Mouse (Mus musculus) embryo, embryonic 11 days (tissue): ENCODE measurements at regions not wholly inside any gene's neighbourhood (a gene's known extent, or its start where the extent isn't known, plus 50 kb on each side); places are given as distances from the start of the nearest gene placed in this dataset.
"Not testable (repeated sequence)": the region's sequence is repeated elsewhere in the genome, so short reads cannot be mapped to it uniquely, and the experiment has no call there.

Source experiments
- DNase-seq: peaks from one replicate; pipeline ENCODE4 v3.0.0-alpha.2; 2015

DNA sequence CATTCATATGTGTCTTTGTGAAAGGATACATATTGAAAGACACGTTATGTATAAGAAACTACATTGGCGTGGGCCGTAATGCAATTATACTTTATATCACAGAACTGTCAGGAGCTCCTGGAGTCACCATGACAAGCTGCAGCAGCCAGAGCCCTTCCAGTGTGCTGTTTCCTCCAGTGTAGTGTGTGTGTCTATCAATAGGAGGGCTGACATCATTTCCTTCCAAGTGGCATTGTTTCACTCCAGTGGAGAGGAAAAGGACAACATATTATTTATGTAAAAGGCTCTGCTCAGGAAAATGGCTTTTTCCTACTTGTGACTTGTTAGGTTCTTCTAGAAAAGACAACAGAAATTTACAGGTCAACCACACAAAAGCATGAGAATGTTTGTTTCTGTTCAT lies 172.5 kb downstream of the Ankrd50 start:
- DNase-seq: no peak

DNA sequence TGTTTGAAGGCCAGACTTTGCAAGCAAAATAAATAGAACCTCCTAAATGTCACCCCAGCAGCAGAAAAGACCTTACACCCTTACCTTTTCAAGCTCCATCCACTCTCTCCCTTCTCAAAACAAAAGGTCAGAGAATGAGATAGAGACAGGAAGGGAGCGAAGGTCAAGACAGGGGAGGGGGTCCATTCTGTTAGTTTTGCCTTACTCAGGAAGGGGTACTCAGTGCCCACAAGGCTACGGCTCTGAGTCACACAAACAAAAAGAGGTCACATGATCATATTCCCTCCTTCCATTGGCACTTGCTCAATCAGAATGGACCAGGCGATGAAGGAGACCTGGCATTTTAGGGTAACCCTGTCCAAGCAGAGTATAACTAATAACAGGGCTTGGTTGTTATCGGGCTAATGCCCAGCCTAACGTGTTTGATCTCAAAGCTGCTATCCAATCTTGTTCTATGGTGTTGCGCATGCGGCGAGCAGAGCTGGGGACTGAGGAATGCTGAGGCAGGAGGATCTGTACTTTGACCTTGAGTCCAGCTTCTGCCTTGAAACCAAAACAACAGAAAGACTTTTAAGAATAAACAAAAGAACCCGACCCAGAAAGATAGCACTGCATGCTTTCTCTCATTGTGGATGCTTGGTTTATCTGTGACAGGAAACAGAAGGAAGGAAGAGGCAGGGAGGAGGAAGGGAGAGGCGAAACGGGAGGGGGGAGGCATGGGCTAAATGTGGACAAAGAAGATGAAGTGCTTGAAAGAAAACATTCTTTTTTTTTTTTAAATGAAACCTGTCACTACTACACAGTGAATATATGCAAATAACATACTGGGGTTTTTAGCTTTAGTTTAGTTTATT lies 184.5 kb downstream of the Ankrd50 start:
- DNase-seq: no peak

DNA sequence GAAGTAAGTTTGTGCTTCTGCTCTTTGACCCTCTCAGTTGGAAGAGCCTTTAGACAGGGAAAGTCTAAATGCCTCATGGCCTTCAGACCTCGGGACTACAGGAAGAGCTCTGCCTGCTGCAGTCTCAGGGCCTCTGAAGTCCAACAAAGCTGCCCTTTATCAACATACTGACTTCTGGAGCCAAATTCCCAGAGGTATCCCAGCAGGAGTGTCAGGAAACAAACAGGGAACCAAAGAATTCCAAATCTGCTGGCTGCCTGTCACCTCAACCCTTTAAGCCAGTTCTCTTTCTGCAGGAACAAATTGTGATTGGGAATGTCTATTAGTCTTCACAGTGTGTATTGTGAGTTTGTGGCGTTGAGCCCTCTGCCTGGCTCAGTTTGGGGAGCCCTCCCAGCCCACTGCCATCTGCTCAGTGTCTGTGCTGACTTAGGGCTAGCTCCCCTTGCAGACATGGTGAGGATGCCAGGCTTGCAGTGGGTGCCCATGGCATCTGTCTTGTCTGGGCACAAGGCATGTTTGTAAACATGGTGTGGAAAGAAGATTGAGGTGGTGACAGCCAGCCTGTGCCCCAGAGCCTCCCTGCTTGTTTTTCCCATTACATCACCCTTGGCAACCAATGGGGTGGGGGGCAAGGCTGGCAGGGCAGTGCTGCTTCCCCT lies 185.3 kb downstream of the Ankrd50 start:
- peak; percentile 39 for DNase-seq

DNA sequence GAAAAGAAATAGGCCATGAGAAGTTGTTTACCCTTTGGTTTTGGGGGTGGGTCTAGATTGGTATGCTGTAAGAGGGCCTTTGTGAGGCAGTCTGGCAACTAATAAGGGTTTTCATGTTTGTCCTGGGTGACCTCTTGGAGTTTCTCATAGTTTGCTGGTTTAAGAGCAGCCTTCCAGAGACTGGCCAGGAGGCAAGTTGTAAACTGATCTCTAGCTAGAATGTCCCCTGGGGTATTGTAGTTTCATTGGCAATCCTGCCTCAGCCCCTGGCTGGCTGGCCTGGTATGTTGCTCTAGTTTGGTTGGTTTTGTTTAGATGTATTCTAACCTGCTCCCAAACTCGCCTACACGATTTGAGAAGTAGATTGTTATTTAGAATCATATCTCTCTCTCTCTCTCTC lies 187.1 kb downstream of the Ankrd50 start:
- no peak for DNase-seq

DNA sequence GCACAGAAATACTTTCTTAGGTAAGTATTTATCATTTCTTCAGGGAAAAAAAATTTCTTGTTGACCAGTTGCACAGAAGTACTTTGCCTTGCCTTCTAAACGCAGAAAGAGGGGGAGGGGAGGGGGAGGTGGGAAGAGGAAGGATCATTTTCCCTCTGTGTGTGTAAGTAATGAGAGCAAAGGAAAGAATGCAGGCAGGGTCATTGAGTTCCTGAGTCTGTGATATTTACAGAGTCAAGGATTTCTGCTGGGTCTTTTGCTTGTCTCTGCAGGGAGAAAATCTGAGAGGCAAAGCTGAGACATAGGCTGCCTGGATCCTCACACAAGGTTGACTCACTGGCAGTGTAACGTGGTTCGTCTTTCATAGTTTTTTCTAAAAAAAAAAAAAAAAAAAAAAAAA lies 195.6 kb downstream of the Ankrd50 start:
- peak; percentile 54 for DNase-seq

GRCm38 (mm10) chr3:38283687-38284124 lies 200.9 kb downstream of the Ankrd50 start:
- DNase-seq: no peak

DNA sequence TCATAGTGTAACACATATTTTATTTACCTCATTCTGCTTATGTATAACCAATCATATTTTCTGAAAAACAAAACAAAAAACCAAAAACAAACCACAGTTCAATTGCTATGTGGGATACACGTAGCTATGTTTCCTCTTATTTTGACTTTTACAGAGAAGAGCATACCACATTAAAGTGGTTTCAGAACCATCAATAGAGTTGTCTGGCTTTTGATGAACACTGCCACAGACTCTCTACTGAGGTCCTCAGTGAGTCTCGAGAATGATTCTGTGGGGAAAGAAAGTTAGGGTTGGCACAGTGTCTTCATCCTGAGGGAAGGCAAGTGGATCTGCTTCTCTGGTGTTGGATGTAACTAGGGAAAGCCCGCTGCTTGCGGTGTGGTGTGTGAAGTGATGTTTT lies 201.8 kb downstream of the Ankrd50 start:
- no peak for DNase-seq

DNA sequence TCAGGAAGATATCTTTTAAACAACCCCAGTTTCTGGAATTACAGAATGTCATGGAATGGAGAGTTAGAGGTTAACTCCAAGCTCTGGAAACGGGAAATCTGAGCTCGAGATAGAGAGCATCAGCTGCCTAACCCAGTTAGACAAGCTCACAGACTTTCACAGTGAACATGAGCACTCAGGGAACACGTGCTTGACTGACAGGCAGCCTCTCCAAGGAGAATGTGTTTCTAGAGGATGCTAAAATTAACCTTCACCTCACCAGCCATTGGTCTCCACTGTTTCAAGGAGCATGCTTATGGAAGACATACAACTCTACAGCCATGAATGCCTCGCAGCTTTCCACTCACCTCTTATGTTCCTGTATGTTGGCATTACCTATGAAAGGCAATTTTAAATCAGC lies 203.0 kb downstream of the Ankrd50 start:
- DNase-seq: no peak

DNA sequence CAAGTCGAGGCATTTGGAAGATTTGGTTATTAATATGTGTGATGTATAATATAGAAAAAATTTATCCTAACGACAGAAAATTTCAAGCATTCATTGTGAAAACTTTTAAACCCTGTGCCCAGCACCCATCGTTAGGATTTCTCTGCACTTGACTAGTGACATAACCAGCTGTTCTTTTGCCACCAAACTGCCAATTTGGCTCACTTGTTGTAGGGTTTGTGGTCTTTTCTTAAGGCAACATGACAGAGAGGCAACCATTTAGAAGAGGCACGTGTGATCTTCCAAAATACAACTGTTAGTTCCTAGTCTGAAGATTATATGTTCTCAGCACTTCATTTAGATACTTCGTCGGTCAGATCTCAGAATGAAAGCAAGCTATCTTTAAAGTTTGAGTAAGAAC lies 203.8 kb downstream of the Ankrd50 start:
- no peak for DNase-seq

- DNase-seq: no peak
These were observed 204.5 kb downstream of the Ankrd50 start for GRCm38 (mm10) chr3:38280105-38280504.

DNA sequence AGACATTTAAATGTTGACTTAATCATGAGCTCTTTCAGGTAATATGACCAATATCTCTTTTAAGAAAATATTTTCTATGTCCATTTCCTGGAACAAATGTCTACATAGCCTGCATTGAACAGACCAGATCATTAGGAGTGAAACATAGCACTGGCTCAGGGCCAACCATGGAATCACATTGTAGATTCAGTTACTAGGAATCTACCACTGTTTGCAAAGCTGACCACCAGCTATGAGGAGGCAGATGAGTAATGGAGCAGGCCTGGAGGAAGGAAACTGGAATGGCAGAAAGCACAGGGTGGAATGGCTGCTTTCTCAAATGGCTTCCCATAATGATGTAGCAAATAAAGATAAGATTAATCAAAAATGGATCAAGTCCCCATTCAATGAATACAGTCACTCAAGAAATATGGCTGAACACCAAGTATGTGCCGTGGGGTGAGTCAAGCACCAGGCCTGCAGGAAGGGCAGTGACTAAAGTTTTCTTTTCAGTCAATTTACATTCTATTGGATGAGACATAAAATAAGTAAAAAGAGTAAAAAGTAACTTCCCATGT lies 207.6 kb downstream of the Ankrd50 start:
- DNase-seq: no peak

GRCm38 (mm10) chr3:38275321-38275720 lies 209.3 kb downstream of the Ankrd50 start:
- DNase-seq: peak; percentile 57

DNA sequence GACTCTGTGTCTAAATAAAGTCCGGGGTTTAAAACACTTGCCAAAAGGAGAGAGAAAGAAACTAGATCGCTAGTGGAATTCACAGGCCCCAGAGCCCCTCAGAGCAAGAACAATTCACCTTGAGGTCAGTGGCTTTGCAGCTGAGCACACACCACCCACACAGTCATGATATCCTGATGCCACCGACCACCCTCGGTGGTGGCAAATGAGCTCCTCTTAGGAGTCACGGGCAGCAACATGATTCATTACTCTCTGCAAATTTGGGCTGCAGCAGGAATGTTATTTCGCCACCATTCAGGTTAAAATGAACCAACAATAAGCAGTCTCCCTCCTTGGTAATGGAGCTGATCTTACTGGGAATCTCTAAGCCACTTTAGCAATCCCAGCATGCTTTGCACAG lies 213.9 kb downstream of the Ankrd50 start:
- DNase-seq: no peak

GRCm38 (mm10) chr3:38268226-38268625 lies 216.4 kb downstream of the Ankrd50 start:
- no peak for DNase-seq

DNA sequence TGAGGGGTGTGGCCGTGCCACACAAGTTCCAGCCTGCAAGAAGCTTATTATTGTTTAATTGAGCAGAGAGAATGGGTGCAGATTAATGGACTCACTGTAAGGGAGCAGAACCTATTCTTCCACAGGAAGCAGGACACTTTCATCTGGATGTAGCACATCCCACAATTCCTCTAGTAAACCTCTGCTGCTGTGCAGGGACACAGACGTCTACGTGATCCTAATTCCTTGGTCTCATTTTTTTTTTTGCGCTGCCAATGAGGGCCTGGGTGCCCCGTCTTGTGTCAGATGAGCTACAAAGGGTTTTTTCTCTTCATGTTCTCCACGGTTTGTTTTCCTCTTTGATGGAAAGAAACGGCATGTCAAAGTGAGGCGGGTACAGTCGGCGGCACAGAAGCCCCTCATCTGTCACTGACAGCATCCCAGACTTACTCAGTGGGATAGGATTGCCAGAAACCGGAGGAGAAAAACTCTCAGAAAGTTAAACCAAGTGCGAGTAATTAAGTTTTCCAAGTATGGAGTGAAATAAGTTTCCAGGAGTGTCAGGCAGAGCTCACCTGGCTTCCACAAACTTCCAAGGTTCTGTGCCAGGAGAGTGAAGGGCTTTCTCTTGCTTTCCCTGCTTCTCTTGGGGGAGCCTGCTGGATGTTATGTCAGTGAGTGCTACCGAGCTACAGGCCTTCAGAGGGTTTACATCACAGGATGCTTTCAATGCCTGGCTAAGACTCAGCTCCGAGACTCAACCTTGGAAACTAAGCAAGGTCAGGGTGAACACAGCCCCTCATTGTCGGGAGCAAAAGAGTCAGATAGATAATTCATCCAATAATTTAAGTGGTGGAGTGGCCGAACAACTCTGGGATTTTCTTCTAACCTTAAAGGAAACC lies 221.1 kb downstream of the Ankrd50 start:
- peak; percentile 41 for DNase-seq

DNA sequence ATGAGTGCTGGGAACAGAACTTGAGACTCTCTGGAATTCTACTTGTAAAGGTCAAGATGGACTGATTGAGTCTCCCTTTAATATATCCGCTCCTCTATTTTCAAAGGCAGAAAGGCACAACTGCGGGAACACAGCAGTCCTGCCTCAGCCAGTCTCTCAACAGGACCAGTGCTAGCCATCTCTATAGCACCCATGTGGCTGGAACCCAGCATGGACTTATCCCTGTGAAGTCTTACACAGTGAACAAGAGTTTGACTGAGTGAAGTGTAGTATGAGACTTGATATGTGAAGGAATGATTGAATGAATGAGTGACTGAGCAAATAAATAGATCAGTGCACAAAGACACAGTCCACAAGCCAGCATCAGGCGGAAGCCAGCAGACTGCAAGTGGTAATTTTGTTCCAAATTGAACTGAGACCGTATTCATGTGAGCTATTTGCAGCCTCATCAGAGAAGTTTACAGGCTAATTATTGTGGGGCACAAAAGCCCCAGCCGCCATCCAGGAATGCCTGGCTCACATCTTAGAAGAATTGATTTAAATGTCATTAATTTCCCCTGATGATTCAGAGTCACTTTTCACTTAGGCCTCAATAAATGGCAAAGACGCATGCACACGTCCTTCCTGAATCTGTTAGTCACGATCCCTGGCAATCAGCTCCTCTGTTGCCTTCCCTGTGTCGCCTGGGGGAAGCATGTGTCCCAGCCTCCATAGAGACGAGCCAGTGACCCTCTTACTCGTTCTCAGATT lies 223.1 kb downstream of the Ankrd50 start:
- no peak for DNase-seq

DNA sequence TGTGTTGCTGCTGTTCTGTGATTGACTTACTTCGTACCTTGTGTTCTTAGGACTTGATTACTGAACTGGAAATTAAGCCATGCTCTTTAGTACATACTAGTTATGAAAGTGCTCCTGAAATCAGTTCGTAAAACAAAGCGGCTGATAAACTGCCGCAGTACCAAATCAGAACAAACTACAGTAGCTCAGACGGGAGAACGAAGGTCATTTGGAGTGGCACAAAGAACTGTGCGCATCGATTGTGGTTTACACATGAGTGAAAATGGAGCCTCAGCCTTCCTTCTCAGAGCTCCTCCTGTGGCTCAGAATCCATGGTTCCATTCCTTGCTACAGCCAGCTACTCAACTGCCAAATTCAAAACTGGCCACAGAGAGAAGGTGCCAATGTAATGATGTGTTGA lies 225.4 kb downstream of the Ankrd50 start:
- not testable (repeated sequence) for DNase-seq

- DNase-seq: no peak
These were observed 226.8 kb downstream of the Ankrd50 start for GRCm38 (mm10) chr3:38257843-38258290.

GRCm38 (mm10) chr3:38257076-38257842 lies 227.4 kb downstream of the Ankrd50 start:
- no peak for DNase-seq

DNA sequence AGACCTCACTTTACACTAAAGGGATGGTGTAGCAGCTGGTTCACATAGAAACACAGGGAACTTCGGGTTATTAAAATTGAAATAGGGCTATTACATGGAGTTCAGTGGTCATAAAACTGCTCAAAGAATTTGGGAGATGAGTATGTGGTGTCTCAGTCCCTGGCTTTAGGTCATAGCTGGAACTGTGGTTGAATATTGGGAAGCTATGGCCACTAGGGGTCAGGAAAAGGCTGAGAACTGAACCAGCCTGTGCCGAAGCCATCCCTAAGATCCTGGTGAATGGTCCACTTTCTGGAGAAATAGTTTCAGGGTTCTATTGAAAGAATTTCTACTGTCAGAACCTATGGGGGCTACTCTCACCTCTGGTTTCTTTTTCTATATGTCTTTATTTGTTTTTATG lies 229.0 kb downstream of the Ankrd50 start:
- DNase-seq: peak; percentile 79

DNA sequence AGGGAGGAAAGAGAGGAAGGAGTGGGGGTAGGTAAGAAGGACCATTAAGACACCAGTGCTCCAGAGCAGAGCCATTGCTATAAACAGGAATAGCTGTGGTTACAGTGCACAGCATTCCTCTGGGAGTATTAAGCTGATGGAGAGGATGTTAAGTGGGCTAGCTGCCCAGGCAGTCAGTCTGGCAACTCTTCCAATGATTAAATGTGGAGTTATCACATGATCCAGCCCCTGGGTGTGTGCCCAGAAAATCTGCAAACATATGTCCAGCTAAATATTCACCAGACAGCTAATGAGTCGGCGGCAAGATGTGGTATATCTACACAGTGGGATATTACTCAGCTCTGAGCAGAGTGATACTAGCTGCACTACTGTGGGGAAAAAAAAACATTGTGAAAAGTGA lies 229.7 kb downstream of the Ankrd50 start:
- DNase-seq: no peak
